Mouse (Mus musculus): ENCODE measurements at regions not wholly inside any gene's neighbourhood (a gene's known extent, or its start where the extent isn't known, plus 50 kb on each side); places are given as distances from the start of the nearest gene placed in this dataset.
"Not testable (repeated sequence)": the region's sequence is repeated elsewhere in the genome, so short reads cannot be mapped to it uniquely, and the experiment has no call there.

GRCm38 (mm10) chr3:121584736-121585151 lies 52.5 kb upstream of the Slc44a3 start:
- no peak overlapping the region for H3K4me3 ChIP-seq (ENCODE audit: insufficient read depth, low read depth, low read length)
- H3K36me3 ChIP-seq (ENCODE audit: control insufficient read depth, insufficient read depth, low read length), result no peaks in the 10 kb centered on the region
- H3K27me3 ChIP-seq (replicated peaks; ENCODE audit: control insufficient read depth, insufficient read depth, low read length), result no peaks in the 10 kb centered on the region
- no peak overlapping the region for H3K27ac ChIP-seq (ENCODE audit: insufficient read depth, low read depth, low read length)
- peak; percentile 17 for DNase-seq
- no peak for TF ChIP-seq CTCF (conservative IDR thresholded peaks at IDR 0.05; ENCODE audit: insufficient read depth, insufficient read length, low read depth, low read length)
- no peak for TF ChIP-seq POLR2A (IDR thresholded peaks at IDR 0.05; ENCODE audit: low read depth, low read length)
- H3K4me1 ChIP-seq (ENCODE audit: control insufficient read depth, insufficient read depth, low read length), result no peaks in the 10 kb centered on the region
- WGBS, result 73% methylated on average over 5 of the region's 5 CpGs

- DNase-seq, result no peak
- TF ChIP-seq POLR2A (IDR thresholded peaks at IDR 0.05; ENCODE audit: low read depth, low read length) (no peak), CTCF (conservative IDR thresholded peaks at IDR 0.05; ENCODE audit: insufficient read depth, insufficient read length, low read depth, low read length) (no peak)
Measured at GRCm38 (mm10) chr3:121584317-121584716, 52.1 kb upstream of the Slc44a3 start.

GRCm38 (mm10) chr3:121582711-121583110 lies 50.5 kb upstream of the Slc44a3 start:
- H3K4me3 ChIP-seq (ENCODE audit: insufficient read depth, low read depth, low read length); H3K27ac ChIP-seq (ENCODE audit: insufficient read depth, low read depth, low read length); H3K27me3 ChIP-seq (replicated peaks; ENCODE audit: control insufficient read depth, insufficient read depth, low read length); H3K36me3 ChIP-seq (ENCODE audit: control insufficient read depth, insufficient read depth, low read length); H3K4me1 ChIP-seq (ENCODE audit: control insufficient read depth, insufficient read depth, low read length); DNase-seq: not testable (repeated sequence)
- 71% methylated on average over 4 of the region's 4 CpGs for WGBS

More at GRCm38 (mm10) chr3:121584317-121584716, 52.1 kb upstream of the Slc44a3 start:
- H3K27me3 ChIP-seq (replicated peaks; ENCODE audit: control insufficient read depth, insufficient read depth, low read length), result no peaks in the 10 kb centered on the region
- H3K4me1 ChIP-seq (ENCODE audit: control insufficient read depth, insufficient read depth, low read length), result no peaks in the 10 kb centered on the region
- no peaks in the 10 kb centered on the region for H3K36me3 ChIP-seq (ENCODE audit: control insufficient read depth, insufficient read depth, low read length)
- no peak overlapping the region for H3K4me3 ChIP-seq (ENCODE audit: insufficient read depth, low read depth, low read length)
- H3K27ac ChIP-seq (ENCODE audit: insufficient read depth, low read depth, low read length), result no peak overlapping the region

Data from kidney, adult 2 months (tissue).